Mouse (Mus musculus): ENCODE measurements around the gene Podn. TPM values are rescaled to one million over a fixed set of nuclear protein-coding genes. Genes with fewer than 3 reads are reported as not detected.

Gene Podn
- polyA plus RNA-seq, 1 experiment: 0.02 TPM

DNA sequence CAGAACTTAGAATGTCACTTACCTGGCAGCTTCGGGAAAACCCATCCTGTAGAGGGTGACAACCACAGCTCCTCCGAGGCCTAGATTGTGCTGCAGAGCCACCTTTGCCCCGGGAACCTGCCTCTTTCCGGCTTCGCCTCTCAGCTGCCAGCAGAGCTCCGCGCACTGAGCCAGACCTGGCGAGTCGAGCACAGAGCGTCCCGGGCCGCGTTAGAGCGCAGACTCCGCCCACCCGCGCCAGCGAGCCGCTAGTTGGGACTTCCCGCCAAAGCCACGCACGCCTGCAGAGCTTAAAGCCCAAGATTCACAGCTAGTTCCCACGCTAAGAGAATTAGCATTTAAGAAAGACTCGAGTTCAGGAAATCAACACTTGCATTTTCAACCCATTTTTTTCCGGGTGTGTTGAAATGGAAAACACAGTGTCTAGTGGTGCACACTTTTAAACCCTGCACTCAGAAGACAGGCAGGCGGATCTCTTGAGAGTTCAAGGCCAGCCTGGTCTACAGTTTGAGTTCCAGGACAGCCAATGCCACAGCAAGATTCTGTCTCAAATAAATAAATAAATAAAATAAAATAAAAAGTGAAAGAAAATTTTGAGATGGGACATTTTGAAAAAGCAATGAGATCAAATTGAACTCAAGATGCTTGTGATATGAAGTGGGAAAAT, 24.9 kb downstream of the Podn start:
- Histone ChIP-seq H3K36me3 (ENCODE audit: control insufficient read depth, insufficient read depth) (peaks cover 9% of the 10 kb centered on the region), H3K79me2 (ENCODE audit: control insufficient read depth, insufficient read depth) (peaks cover 9% of the 10 kb centered on the region), H3K79me3 (ENCODE audit: low read depth) (peaks cover 3% of the 10 kb centered on the region), H3K4me3 (ENCODE audit: insufficient read depth, poor library complexity, severe bottlenecking) (peak overlapping the region; percentile 50), H3K27me3 (ENCODE audit: control insufficient read depth, insufficient read depth, insufficient read length) (no peaks in the 10 kb centered on the region), H3ac (ENCODE audit: control insufficient read depth, insufficient read length, low read depth) (peak overlapping the region; percentile 52)
- TF ChIP-seq MYOG (IDR thresholded peaks at IDR 0.05; ENCODE audit: control insufficient read depth, extremely low read depth, insufficient read length) (no peak), FOSL1 (IDR thresholded peaks at IDR 0.05; ENCODE audit: insufficient read depth, low read length, poor library complexity, severe bottlenecking) (no peak), MAX (IDR thresholded peaks at IDR 0.05) (peak; percentile 87)

DNA sequence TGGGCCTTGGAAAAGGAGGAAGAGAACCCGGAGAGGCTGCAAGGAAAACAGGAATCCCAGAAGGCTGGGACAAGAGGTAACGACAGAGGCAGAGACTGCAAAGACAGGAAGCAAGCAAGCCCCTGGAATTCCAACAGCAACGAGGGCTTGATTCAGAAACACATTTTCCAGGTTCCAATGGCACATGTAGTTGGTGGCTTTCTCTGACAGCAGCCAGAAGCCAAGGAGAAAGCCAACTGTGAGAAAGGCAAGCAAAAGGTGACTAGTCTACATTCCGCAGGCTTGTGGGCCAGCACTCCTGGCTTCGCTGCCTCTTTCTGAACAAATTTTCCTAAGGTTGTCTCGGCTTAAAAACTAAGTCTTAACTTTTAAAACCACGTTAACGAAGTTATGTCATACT, 25.5 kb downstream of the Podn start:
- Histone ChIP-seq H3K36me3 (ENCODE audit: control insufficient read depth, insufficient read depth) (peaks cover 15% of the 10 kb centered on the region), H3K27me3 (ENCODE audit: control insufficient read depth, insufficient read depth, insufficient read length) (no peaks in the 10 kb centered on the region), H3K4me3 (ENCODE audit: insufficient read depth, poor library complexity, severe bottlenecking) (peak overlapping the region; percentile 50), H3K79me2 (ENCODE audit: control insufficient read depth, insufficient read depth) (peaks cover 9% of the 10 kb centered on the region), H3K79me3 (ENCODE audit: low read depth) (peaks cover 3% of the 10 kb centered on the region), H3ac (ENCODE audit: control insufficient read depth, insufficient read length, low read depth) (peak overlapping the region; percentile 60)
- TF ChIP-seq MYOD1 (IDR thresholded peaks at IDR 0.05; ENCODE audit: control insufficient read depth, insufficient read length, low read depth) (no peak), MAX (IDR thresholded peaks at IDR 0.05) (no peak), CTCF (IDR thresholded peaks at IDR 0.05; ENCODE audit: control insufficient read depth, insufficient read depth, insufficient read length) (no peak), CEBPB (IDR thresholded peaks at IDR 0.05; ENCODE audit: low read depth) (no peak), FOSL1 (IDR thresholded peaks at IDR 0.05; ENCODE audit: insufficient read depth, low read length, poor library complexity, severe bottlenecking) (no peak), USF1 (IDR thresholded peaks at IDR 0.05; ENCODE audit: low read depth) (no peak), MYOG (IDR thresholded peaks at IDR 0.05; ENCODE audit: control insufficient read depth, extremely low read depth, insufficient read length) (no peak)

DNA sequence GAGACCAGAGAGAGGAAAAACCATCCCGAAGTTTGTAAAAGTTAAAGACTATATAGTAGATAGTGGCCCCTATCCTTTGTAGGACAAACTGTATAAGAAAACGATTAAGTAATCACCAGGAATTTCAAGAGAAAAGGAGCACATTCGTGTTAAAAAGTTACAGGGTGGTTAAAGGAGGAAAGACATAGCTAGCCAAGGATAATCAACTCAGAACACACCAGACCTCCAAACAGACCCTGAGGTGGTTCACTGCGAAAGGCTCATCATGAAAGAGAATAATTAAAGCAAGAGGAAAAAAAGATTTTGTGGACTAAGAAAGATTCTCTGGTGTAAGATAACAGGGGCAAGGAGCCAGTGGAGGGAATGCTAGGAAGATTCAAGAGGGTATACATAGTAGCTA, 26.0 kb downstream of the Podn start:
- no peak for TF ChIP-seq USF1 (IDR thresholded peaks at IDR 0.05; ENCODE audit: low read depth)
- no peak for TF ChIP-seq FOSL1 (IDR thresholded peaks at IDR 0.05; ENCODE audit: insufficient read depth, low read length, poor library complexity, severe bottlenecking)
- no peak for TF ChIP-seq CEBPB (IDR thresholded peaks at IDR 0.05; ENCODE audit: low read depth)
- no peak for TF ChIP-seq MYOG (IDR thresholded peaks at IDR 0.05; ENCODE audit: control insufficient read depth, extremely low read depth, insufficient read length)
- TF ChIP-seq CTCF (IDR thresholded peaks at IDR 0.05; ENCODE audit: control insufficient read depth, insufficient read depth, insufficient read length): no peak
- TF ChIP-seq MYOD1 (IDR thresholded peaks at IDR 0.05; ENCODE audit: control insufficient read depth, insufficient read length, low read depth): no peak
- TF ChIP-seq MAX (IDR thresholded peaks at IDR 0.05): no peak
- Histone ChIP-seq H3K27me3 (ENCODE audit: control insufficient read depth, insufficient read depth, insufficient read length) (no peaks in the 10 kb centered on the region), H3K36me3 (ENCODE audit: control insufficient read depth, insufficient read depth) (peaks cover 16% of the 10 kb centered on the region), H3K79me3 (ENCODE audit: low read depth) (peaks cover 3% of the 10 kb centered on the region), H3K79me2 (ENCODE audit: control insufficient read depth, insufficient read depth) (peaks cover 9% of the 10 kb centered on the region), H3ac (ENCODE audit: control insufficient read depth, insufficient read length, low read depth) (peak overlapping the region; percentile 60), H3K4me3 (ENCODE audit: insufficient read depth, poor library complexity, severe bottlenecking) (peak overlapping the region; percentile 50)

DNA sequence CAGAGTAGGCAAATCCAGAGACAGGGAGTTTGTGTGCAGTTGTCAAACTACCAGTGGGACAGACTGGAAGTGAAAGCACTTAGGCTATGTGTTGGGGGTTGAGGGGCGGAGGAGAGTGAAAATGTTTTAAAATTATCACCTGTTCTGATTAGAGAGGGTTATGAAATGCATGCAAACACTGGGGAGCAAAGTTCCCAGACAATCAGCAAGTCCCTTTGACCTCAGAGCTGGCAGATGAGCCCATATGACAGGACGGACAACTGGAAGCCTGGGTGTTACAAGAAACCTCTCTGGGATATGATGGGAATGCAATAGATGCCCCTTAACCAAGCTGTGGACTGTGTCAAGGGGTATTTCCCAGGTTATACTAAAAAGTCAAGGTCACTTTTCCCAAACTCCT, 28.2 kb downstream of the Podn start:
- TF ChIP-seq MYOG (IDR thresholded peaks at IDR 0.05; ENCODE audit: control insufficient read depth, extremely low read depth, insufficient read length) (no peak), FOSL1 (IDR thresholded peaks at IDR 0.05; ENCODE audit: insufficient read depth, low read length, poor library complexity, severe bottlenecking) (no peak), MYOD1 (IDR thresholded peaks at IDR 0.05; ENCODE audit: control insufficient read depth, insufficient read length, low read depth) (no peak), CEBPB (IDR thresholded peaks at IDR 0.05; ENCODE audit: low read depth) (no peak), USF1 (IDR thresholded peaks at IDR 0.05; ENCODE audit: low read depth) (no peak), CTCF (IDR thresholded peaks at IDR 0.05; ENCODE audit: control insufficient read depth, insufficient read depth, insufficient read length) (no peak), MAX (IDR thresholded peaks at IDR 0.05) (no peak)
- Histone ChIP-seq H3K79me3 (ENCODE audit: low read depth) (peaks cover 3% of the 10 kb centered on the region), H3K36me3 (ENCODE audit: control insufficient read depth, insufficient read depth) (peaks cover 22% of the 10 kb centered on the region), H3ac (ENCODE audit: control insufficient read depth, insufficient read length, low read depth) (no peak overlapping the region), H3K79me2 (ENCODE audit: control insufficient read depth, insufficient read depth) (peaks cover 9% of the 10 kb centered on the region), H3K27me3 (ENCODE audit: control insufficient read depth, insufficient read depth, insufficient read length) (no peaks in the 10 kb centered on the region), H3K4me3 (ENCODE audit: insufficient read depth, poor library complexity, severe bottlenecking) (no peak overlapping the region)

DNA sequence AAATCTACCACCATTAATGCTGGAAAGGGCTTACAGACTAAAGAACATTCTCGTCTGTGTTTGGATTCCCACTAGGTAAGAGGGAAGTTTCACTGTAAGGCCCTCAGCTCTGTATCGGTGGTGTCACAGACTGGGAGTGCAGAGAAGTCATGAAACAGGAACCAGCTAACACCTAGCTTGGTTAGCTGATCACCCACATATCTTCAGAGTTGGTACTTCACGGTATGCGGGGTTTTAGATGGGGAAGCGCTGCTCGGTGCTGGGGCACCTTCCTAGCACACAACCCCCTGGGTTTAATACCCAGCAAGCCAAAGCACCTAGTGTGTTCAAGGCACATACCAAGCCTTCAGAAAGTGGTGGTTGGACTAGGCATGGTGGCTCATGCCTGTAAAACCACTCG, 29.0 kb downstream of the Podn start:
- H3K4me3 ChIP-seq (ENCODE audit: insufficient read depth, poor library complexity, severe bottlenecking): no peak overlapping the region
- no peaks in the 10 kb centered on the region for H3K27me3 ChIP-seq (ENCODE audit: control insufficient read depth, insufficient read depth, insufficient read length)
- H3ac ChIP-seq (ENCODE audit: control insufficient read depth, insufficient read length, low read depth): no peak overlapping the region
- peaks cover 9% of the 10 kb centered on the region for H3K79me2 ChIP-seq (ENCODE audit: control insufficient read depth, insufficient read depth)
- H3K79me3 ChIP-seq (ENCODE audit: low read depth): peaks cover 3% of the 10 kb centered on the region
- peaks cover 31% of the 10 kb centered on the region for H3K36me3 ChIP-seq (ENCODE audit: control insufficient read depth, insufficient read depth)
- no peak for TF ChIP-seq MYOG (IDR thresholded peaks at IDR 0.05; ENCODE audit: control insufficient read depth, extremely low read depth, insufficient read length)

DNA sequence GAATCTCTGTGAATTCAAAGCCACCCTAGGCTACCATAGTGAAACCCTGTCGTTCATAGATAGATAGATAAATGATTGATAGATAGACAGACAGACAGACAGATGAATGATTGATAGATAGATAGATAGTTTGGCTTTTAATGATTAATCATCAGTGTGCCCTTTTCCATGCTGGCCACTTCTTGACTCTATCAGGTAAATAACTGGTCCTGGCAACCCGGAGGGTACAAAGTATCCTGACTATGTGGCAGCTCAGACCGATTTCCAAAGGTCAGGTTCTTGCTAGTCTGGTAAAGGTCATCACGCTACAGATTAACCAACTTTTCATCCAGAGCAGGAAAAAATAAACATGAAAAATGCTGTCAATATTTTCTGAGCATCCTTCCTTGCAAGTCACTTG, 29.7 kb downstream of the Podn start:
- H3K4me3 ChIP-seq (ENCODE audit: insufficient read depth, poor library complexity, severe bottlenecking): no peak overlapping the region
- H3K79me2 ChIP-seq (ENCODE audit: control insufficient read depth, insufficient read depth): peaks cover 9% of the 10 kb centered on the region
- no peak for TF ChIP-seq FOSL1 (IDR thresholded peaks at IDR 0.05; ENCODE audit: insufficient read depth, low read length, poor library complexity, severe bottlenecking)
- no peak for TF ChIP-seq CTCF (IDR thresholded peaks at IDR 0.05; ENCODE audit: control insufficient read depth, insufficient read depth, insufficient read length)
- no peak for TF ChIP-seq CEBPB (IDR thresholded peaks at IDR 0.05; ENCODE audit: low read depth)
- no peak for TF ChIP-seq MYOD1 (IDR thresholded peaks at IDR 0.05; ENCODE audit: control insufficient read depth, insufficient read length, low read depth)
- H3K27me3 ChIP-seq (ENCODE audit: control insufficient read depth, insufficient read depth, insufficient read length): no peaks in the 10 kb centered on the region
- H3K79me3 ChIP-seq (ENCODE audit: low read depth): peaks cover 3% of the 10 kb centered on the region
- peaks cover 35% of the 10 kb centered on the region for H3K36me3 ChIP-seq (ENCODE audit: control insufficient read depth, insufficient read depth)
- H3ac ChIP-seq (ENCODE audit: control insufficient read depth, insufficient read length, low read depth): no peak overlapping the region
